Mouse (Mus musculus) central nervous system, embryonic 11.5 days (tissue): Measurements from ENCODE around the gene Tefm. TPM values are rescaled to one million over a fixed set of nuclear protein-coding genes. Genes with fewer than 3 reads are reported as not detected.

Experiments
- polyA plus RNA-seq: library from polyadenylated mRNA; depleted of rRNA; stranded (reverse); fragments of >200 nt; gene quantifications from 2 replicates; pipeline ENCODE4 v1.2.3, GENCODE M21; 2012; rRNA removed

The Tefm gene
- 14.3 and 20.4 TPM in 2 replicates for polyA plus RNA-seq

DNA sequence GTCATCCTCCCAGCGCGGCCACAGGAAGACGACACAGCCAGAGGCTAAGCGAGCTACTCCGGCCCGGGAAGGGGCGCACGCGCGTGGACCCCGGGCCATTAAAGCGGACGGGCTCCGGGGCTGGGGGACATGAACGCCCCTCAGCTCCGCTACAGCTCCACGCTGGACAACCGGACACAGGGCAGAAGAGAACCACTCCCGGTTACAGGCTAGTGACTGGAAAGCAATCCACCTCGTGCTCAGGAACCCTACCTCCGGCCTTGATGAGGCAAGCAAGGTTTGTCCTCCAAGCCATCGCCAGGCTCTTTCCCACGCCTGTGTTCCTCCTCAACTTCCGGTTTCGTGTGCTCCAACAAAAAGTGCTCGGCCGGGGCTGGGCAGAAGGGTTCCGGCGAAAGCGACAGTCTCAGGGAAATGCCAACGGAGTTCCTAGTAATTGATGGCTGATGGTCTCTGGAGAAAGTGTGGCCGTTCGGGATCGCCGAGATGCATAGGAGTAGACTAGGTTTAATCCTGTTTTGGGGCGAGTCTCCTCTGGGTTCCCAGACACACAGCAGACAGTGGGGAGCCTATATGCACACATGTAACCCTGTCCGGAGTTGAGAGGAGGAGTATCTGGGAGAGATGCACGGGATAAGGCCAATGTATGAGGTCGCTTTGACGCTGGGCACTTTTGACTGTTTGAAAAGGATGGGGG, at the start of gene Tefm:
TSS of gene Tefm (minus strand) at position 351 of the 697 bp plus-strand sequence.

DNA sequence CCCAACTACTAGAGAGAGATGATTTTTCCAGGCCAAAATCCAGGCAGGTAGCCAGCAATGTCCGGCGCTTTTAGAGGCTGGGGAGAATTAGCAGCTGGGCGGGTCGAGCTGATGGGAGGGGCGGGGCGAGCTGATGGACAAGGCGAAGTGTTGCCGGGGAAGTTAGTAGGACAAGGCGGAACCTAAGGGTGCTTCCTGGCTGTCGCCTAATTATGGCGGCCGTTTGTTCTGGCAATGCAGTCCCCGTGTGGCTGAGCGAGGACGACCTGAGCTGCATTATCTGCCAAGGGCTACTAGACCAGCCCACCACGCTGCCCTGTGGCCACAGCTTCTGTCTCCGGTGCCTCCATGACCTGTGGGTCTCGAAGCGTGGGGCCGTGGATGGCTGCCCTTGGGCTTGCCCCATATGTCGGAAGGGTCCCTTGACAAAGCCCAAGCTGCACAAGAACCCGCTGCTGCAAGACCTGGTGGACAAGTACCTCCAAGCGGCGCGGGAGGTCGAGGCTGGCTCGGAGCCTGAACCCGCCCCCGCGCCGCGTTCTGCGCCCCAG, 41.8 kb upstream of the Tefm start, which contains the start of gene Rnf135:
TSS of gene Rnf135 (plus strand) at position 147 of the 551 bp plus-strand sequence.

DNA sequence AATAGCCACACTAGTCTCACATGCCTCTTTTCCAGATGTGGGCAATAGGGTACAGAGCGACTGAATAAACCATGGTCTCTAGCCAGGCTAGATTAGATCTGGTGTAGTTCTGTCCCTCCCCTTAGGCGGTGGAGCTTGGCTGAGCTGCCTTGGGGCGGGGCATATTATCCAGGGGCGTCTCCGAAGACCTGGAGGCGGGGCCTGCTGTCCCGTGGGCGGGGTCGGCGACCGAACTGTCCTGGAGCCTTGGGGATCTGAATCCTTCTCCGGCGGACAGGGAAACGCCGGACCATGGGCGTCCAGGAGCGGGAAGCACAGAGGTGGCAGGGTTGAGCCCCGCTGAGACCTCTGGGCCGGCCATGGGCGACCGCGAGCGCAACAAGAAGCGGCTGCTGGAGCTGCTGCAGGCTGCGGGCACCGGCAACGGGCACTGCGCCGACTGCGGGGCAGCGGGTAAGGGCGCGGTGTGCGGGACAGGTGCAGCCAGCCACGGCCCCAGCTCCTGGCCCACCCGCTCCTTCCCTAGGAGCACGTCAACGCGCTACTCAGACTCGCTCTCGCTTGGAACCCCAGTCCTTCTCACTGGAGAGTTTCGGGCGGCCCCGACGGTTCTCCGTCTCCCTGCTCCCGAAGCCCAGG, 12.0 kb upstream of the Tefm start, which contains the start of gene Adap2:
TSS of gene Adap2 (plus strand) at position 249 of the 639 bp plus-strand sequence.

DNA sequence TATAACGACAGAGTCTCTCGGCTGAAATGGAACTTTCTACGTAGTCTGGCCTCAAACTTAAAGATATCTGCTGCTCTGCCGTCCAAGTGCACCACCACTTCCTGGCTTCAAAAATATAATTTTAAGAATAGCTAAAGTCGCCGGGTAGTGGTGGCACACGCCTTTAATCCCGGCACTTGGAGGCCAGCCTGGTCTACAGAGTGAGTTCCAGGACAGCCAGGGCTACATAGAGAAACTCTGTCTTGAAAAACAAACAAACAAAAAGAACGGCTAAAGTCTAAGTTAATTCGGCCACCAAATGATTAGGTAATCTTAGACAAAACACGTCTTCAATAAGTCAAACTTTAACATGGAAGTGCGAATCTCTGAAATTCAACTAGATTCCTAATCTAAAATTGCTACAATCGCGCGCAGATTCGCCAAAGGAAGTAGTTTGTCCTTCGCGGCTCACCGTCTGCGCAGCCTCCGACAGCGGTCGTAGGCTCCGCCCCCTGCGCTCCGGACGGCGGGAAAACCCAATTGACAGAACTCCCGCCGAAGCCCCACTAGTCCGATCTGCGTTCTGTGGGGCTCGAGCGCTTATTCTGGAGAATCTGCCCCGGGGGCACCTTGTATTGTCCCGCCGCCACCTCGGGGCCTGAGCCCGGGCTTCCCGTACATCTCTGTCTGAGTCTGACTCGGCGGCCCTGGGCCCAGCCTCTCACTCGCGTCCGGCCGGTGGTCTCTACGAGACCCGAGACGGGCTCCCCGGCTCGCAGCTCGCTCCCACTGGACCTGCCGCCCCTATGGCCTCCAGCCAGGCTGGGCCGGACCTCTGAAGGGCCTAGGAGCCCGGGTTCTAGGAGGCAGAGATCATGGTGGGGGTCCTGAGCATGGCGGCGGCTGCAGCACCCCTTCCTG, 52.8 kb downstream of the Tefm start, which contains the start of gene Atad5:
TSS of gene Atad5 (plus strand) at position 484 of the 900 bp plus-strand sequence.

Other genes with a start within 250 kb of the Tefm start
- gene Utp6, start 179.8 kb downstream of the Tefm start, polyA plus RNA-seq: 47.4 and 108 TPM in 2 replicates
- 44.9 and 48.2 TPM in 2 replicates for gene Suz12, start 149.1 kb downstream of the Tefm start, polyA plus RNA-seq
- 23.0 and 32.6 TPM in 2 replicates for gene Crlf3, start 61.2 kb downstream of the Tefm start, polyA plus RNA-seq
- 18.6 and 23.0 TPM in 2 replicates for gene Atad5, start 52.8 kb downstream of the Tefm start, polyA plus RNA-seq
- 1.0 and 1.3 TPM in 2 replicates for gene Adap2, start 11.9 kb upstream of the Tefm start, polyA plus RNA-seq
- gene Rnf135, start 41.7 kb upstream of the Tefm start, polyA plus RNA-seq: 2.1 and 2.9 TPM in 2 replicates
- 30.3 and 43.6 TPM in 2 replicates for gene Rhot1, start 66.8 kb upstream of the Tefm start, polyA plus RNA-seq
- 15.3 and 20.5 TPM in 2 replicates for gene Rhbdl3, start 158.7 kb upstream of the Tefm start, polyA plus RNA-seq
- gene 5730455P16Rik, start 235.9 kb upstream of the Tefm start, polyA plus RNA-seq: 16.0 and 24.1 TPM in 2 replicates
- 183 and 340 TPM in 2 replicates for gene Zfp207, start 241.1 kb upstream of the Tefm start, polyA plus RNA-seq